Mouse (Mus musculus) ES-E14 (cell line): ENCODE data around the gene 4921509C19Rik. TPM values are rescaled to one million over a fixed set of nuclear protein-coding genes. Genes with fewer than 3 reads are reported as not detected.

Source experiments
- DNase-seq: peaks from one replicate; pipeline ENCODE4 v3.0.0-alpha.2; 2013; ENCODE audit warnings: low read depth, low spot score
- H3K27ac ChIP-seq: 2 replicates; pipeline ENCODE4 v1.5.1; 2012; ENCODE audit warnings: low read depth, mild to moderate bottlenecking, low read length, moderate library complexity, mixed read lengths; ENCODE audit not compliant: poor library complexity, insufficient read depth, severe bottlenecking
- H3K36me3 ChIP-seq: 2 replicates; pipeline ENCODE4 v1.6.1; 2012; ENCODE audit warnings: mild to moderate bottlenecking, low read length, moderate library complexity, mixed read lengths; ENCODE audit not compliant: control insufficient read depth, poor library complexity, insufficient read depth, severe bottlenecking
- H3K4me1 ChIP-seq, 2 experiments: fragments of 150-350 bp in 1 of 2; sonication (generic) in 1 of 2; 2 replicates each; pipeline ENCODE4 v1.6.1; 2012; ENCODE audit warnings: low read length in 2 of 2, mild to moderate bottlenecking in 1 of 2, mixed read lengths in 1 of 2; ENCODE audit not compliant: control insufficient read depth in 2 of 2, insufficient read depth in 2 of 2, poor library complexity in 1 of 2
- H3K4me3 ChIP-seq, 2 experiments: fragments of 150-350 bp in 1 of 2; sonication (generic) in 1 of 2; 2 replicates each; pipeline ENCODE4 v1.5.1; 2012; ENCODE audit warnings: low read length in 2 of 2, low read depth in 1 of 2, mild to moderate bottlenecking in 1 of 2, mixed read lengths in 1 of 2; ENCODE audit not compliant: insufficient read depth in 1 of 2, poor library complexity in 1 of 2, severe bottlenecking in 1 of 2
- H3K9ac ChIP-seq: 2 replicates; pipeline ENCODE4 v1.6.1; 2012; ENCODE audit warnings: low read depth, mild to moderate bottlenecking, low read length, mixed read lengths; ENCODE audit not compliant: poor library complexity, insufficient read depth, severe bottlenecking
- H3K9me3 ChIP-seq: fragments of 150-350 bp; sonication (generic); 2 replicates; pipeline ENCODE4 v1.6.1; 2012; ENCODE audit warnings: low read depth, mild to moderate bottlenecking, low read length; ENCODE audit not compliant: control insufficient read depth, insufficient read depth
- CHD2 ChIP-seq: IDR thresholded peaks from 2 replicates; pipeline ENCODE4 v1.6.1; 2014; ENCODE audit warnings: mild to moderate bottlenecking, low read depth, low read length, inconsistent platforms
- HCFC1 ChIP-seq: IDR thresholded peaks from 2 replicates; pipeline ENCODE4 v1.6.1; 2012; ENCODE audit warnings: low read length, inconsistent platforms, borderline replicate concordance; ENCODE audit not compliant: insufficient read depth
- MAFK ChIP-seq: IDR thresholded peaks from 2 replicates; pipeline ENCODE4 v1.6.1; 2014; ENCODE audit warnings: mild to moderate bottlenecking, low read depth, low read length, inconsistent platforms; ENCODE audit not compliant: insufficient read depth
- ZC3H11A ChIP-seq: IDR thresholded peaks from 2 replicates; pipeline ENCODE4 v1.6.1; 2012; ENCODE audit warnings: low read depth, mild to moderate bottlenecking, inconsistent platforms, low read length, borderline replicate concordance
- ZNF384 ChIP-seq: IDR thresholded peaks from 2 replicates; pipeline ENCODE4 v1.6.1; 2012; ENCODE audit warnings: low read depth, low read length, inconsistent platforms
- in situ Hi-C, 2 experiments: fragments of 600-800 bp; cut with MboI; formaldehyde crosslinking; loops; one replicate each; pipeline ENCODE4 v1.15.1; 2025; ENCODE audit warnings: low sequenced_read_pairs in 2 of 2, inconsistent platforms in 1 of 2; ENCODE audit not compliant: unreplicated experiment in 2 of 2
- total RNA-seq: library from RNA; depleted of rRNA; stranded (reverse); fragments of 300-350 nt; gene quantifications from 2 replicates; pipeline ENCODE4 v1.2.3, GENCODE M21; 2012

4921509C19Rik gene
- total RNA-seq, 1 experiment = 0.09 TPM

- H3K9me3 ChIP-seq = no peaks in the 10 kb centered on the region
- DNase-seq = no peak
- H3K36me3 ChIP-seq = peaks cover 26% of the 10 kb centered on the region
- H3K9ac ChIP-seq = no peak overlapping the region
- H3K27ac ChIP-seq = no peak overlapping the region
- H3K4me1 ChIP-seq = no peaks in the 10 kb centered on the region
- TF ChIP-seq CHD2 (no peak), ZC3H11A (no peak), MAFK (no peak), ZNF384 (no peak), HCFC1 (no peak)
- in situ Hi-C loops = no loop called here
- no peak overlapping the region for H3K4me3 ChIP-seq
These were observed 37.8 kb upstream of the 4921509C19Rik start for GRCm38 (mm10) chr2:151513525-151514285.

GRCm38 (mm10) chr2:151512199-151512598 is 36.2 kb upstream of the 4921509C19Rik start:
- TF ChIP-seq ZC3H11A (no peak), CHD2 (no peak), HCFC1 (no peak), ZNF384 (no peak), MAFK (no peak)
- no peak overlapping the region for H3K4me3 ChIP-seq
- H3K4me1 ChIP-seq = no peaks in the 10 kb centered on the region
- H3K27ac ChIP-seq = no peak overlapping the region; the same call in 1 of the 2 replicates
- peaks cover 32% of the 10 kb centered on the region for H3K36me3 ChIP-seq
- H3K9ac ChIP-seq = no peak overlapping the region
- no peaks in the 10 kb centered on the region for H3K9me3 ChIP-seq
- DNase-seq = no peak
- in situ Hi-C loops = no loop called here

DNA sequence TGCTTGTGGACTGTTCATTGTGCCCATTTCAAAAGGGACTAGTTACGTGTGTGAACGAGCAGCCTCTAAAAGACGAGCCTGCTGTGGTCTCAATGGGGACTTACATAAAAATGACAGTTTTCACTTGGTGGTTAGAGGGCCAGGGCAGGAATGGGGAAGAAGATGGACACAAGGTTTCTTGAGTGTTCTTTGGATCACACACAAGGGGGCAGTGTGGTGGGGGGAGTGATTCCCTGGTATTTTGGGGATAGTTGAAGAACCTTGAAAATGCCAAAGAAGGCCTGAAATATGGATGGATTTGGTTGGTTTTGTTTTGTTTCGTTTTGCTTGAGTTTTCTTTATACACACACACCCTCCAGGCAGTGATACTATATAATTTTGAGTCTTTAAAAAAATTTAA is 28.3 kb upstream of the 4921509C19Rik start:
- no peak overlapping the region for H3K27ac ChIP-seq
- DNase-seq = no peak
- TF ChIP-seq ZC3H11A = no peak
- no peak for TF ChIP-seq MAFK
- no peak for TF ChIP-seq HCFC1
- TF ChIP-seq CHD2 = no peak
- no peak for TF ChIP-seq ZNF384
- no peak overlapping the region for H3K9ac ChIP-seq
- H3K36me3 ChIP-seq = peaks cover 36% of the 10 kb centered on the region
- no peak overlapping the region for H3K4me3 ChIP-seq
- H3K9me3 ChIP-seq = no peaks in the 10 kb centered on the region
- in situ Hi-C loops = no loop called here
- no peaks in the 10 kb centered on the region for H3K4me1 ChIP-seq

GRCm38 (mm10) chr2:151500442-151501007 is 24.6 kb upstream of the 4921509C19Rik start:
- no peak for TF ChIP-seq CHD2
- no peak for TF ChIP-seq HCFC1
- TF ChIP-seq MAFK = no peak
- TF ChIP-seq ZNF384 = no peak
- TF ChIP-seq ZC3H11A = no peak
- Histone ChIP-seq H3K27ac (no peak overlapping the region), H3K9ac (no peak overlapping the region), H3K4me3 (no peak overlapping the region), H3K9me3 (no peaks in the 10 kb centered on the region), H3K36me3 (peaks cover 24% of the 10 kb centered on the region), H3K4me1 (0 out of 4 replicates have a peak, but pooled peaks cover 0 to 3% of the 10 kb centered on the region in 2 experiments)
- no peak for DNase-seq
- in situ Hi-C loops = no loop called here
